Mouse (Mus musculus) midbrain, embryonic 14.5 days (tissue): Measurements from ENCODE around the gene Clgn. TPM values are rescaled to one million over a fixed set of nuclear protein-coding genes. Genes with fewer than 3 reads are reported as not detected.

Source experiments
- ATAC-seq: fragments of 200-750 bp; cut with Nextera tagmentation; 2 replicates; pipeline ENCODE4 v1.8.0; 2017; ENCODE audit warnings: moderate number of reproducible peaks, moderate library complexity; ENCODE audit not compliant: low FRiP score, low TSS enrichment
- DNase-seq: peaks from one replicate; pipeline ENCODE4 v3.0.0-alpha.2; 2015
- H3K27ac ChIP-seq: fragments of 300-500 bp; sonication (generic); replicated peaks from 2 replicates; pipeline ENCODE4 v1.5.1; 2014; ENCODE audit warnings: mild to moderate bottlenecking, low read depth, low read length, moderate library complexity
- H3K27me3 ChIP-seq: fragments of 300-500 bp; sonication (generic); 2 replicates; pipeline ENCODE4 v1.6.1; 2014; ENCODE audit warnings: low read length, control low read depth, mixed read lengths; ENCODE audit not compliant: control insufficient read depth, insufficient read depth
- H3K36me3 ChIP-seq: fragments of 300-500 bp; sonication (generic); 2 replicates; pipeline ENCODE4 v1.6.1; 2014; ENCODE audit warnings: low read length, control low read depth; ENCODE audit not compliant: control insufficient read depth, insufficient read depth
- H3K4me1 ChIP-seq: fragments of 300-500 bp; sonication (generic); 2 replicates; pipeline ENCODE4 v1.6.1; 2014; ENCODE audit warnings: mild to moderate bottlenecking, antibody characterized with exemption, low read length, control low read depth; ENCODE audit not compliant: control insufficient read depth, insufficient read depth
- H3K4me2 ChIP-seq: fragments of 300-500 bp; sonication (generic); 2 replicates; pipeline ENCODE4 v1.6.1; 2014; ENCODE audit warnings: mild to moderate bottlenecking, low read length, moderate library complexity
- H3K4me3 ChIP-seq: fragments of 300-500 bp; sonication (generic); replicated peaks from 2 replicates; pipeline ENCODE4 v1.5.1; 2014; ENCODE audit warnings: low read depth, low read length
- H3K9ac ChIP-seq: fragments of 300-500 bp; sonication (generic); replicated peaks from 2 replicates; pipeline ENCODE4 v1.6.1; 2014; ENCODE audit warnings: mild to moderate bottlenecking, low read length, moderate library complexity
- H3K9me3 ChIP-seq: fragments of 300-500 bp; sonication (generic); 2 replicates; pipeline ENCODE4 v1.6.1; 2016; ENCODE audit warnings: low read length, control low read depth, mixed read lengths; ENCODE audit not compliant: control insufficient read depth
- WGBS: fragments of 180-500 bp; shearing (Covaris S2); extraction: QIAGEN DNeasy Blood & Tissue Kit; methylation state at CpG from one replicate; pipeline ENCODE4 v1.1.7; 2014; 5-methylcytosine and 5-hydroxymethylcytosine counted together
- polyA plus RNA-seq: library from polyadenylated mRNA; unstranded; fragments of >200 nt; fragmentation: Nextera tagmentation; extraction: Ambion mirVana; gene quantifications from 2 replicates; pipeline ENCODE4 v1.2.1, GENCODE M21; 2014

Gene Clgn
- polyA plus RNA-seq, 1 experiment from 2014 or later, result 10.2 TPM

DNA sequence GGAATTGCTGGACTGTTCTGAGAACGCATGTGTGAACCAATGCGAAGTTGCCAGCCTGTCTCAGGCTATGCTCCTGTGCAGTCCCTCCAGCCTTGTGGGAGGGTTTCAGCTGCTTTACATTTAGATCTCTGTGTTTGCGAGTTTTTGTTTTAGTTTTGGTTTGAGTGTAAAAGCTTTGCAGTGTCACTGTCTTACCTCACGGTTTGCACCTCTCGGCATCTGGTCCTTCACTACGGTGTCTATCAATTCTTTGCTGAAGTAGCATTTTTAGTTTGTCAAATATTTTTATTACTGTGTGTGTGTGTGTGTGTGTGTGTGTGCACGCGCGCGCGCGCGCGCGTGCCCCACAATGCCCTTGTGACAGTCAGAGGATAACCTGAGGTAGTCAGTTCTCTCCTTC, 27.2 kb downstream of the Clgn start:
- Histone ChIP-seq H3K4me3 (no peak overlapping the region), H3K9ac (no peak overlapping the region), H3K4me1 (no peaks in the 10 kb centered on the region), H3K4me2 (no peak overlapping the region), H3K36me3 (no peaks in the 10 kb centered on the region), H3K27ac (no peak overlapping the region), H3K9me3 (no peaks in the 10 kb centered on the region), H3K27me3 (no peaks in the 10 kb centered on the region)
- ATAC-seq, result no peak
- DNase-seq, result no peak
- WGBS, result 97% methylated on average over 15 of the region's 15 CpGs

DNA sequence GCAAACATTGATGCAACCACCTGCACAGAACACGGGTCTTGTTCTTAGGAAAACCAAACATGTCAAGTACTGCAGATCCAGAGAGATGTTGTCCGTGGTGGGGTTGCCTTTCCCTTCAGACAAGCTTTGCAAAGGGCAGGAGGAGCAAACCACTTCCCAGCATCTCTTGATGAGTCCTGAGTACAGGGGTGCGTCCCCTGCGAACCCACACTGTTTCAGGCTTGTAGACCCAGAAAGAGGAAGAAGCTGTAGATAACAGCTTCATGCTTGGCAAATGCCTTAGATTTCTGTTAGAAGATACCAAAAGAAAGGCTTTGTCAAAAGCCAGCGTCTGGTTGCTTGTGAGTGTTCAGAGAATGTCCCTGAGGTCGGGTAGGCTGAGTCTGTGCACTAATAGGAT, 28.3 kb downstream of the Clgn start:
- H3K27me3 ChIP-seq, result no peaks in the 10 kb centered on the region
- H3K9me3 ChIP-seq, result no peaks in the 10 kb centered on the region
- WGBS, result 86% methylated on average over 6 of the region's 6 CpGs
- no peak overlapping the region for H3K4me3 ChIP-seq
- no peaks in the 10 kb centered on the region for H3K4me1 ChIP-seq
- H3K9ac ChIP-seq, result no peak overlapping the region
- no peak overlapping the region for H3K27ac ChIP-seq
- ATAC-seq (no peak), DNase-seq (no peak)
- H3K36me3 ChIP-seq, result no peaks in the 10 kb centered on the region
- no peak overlapping the region for H3K4me2 ChIP-seq

DNA sequence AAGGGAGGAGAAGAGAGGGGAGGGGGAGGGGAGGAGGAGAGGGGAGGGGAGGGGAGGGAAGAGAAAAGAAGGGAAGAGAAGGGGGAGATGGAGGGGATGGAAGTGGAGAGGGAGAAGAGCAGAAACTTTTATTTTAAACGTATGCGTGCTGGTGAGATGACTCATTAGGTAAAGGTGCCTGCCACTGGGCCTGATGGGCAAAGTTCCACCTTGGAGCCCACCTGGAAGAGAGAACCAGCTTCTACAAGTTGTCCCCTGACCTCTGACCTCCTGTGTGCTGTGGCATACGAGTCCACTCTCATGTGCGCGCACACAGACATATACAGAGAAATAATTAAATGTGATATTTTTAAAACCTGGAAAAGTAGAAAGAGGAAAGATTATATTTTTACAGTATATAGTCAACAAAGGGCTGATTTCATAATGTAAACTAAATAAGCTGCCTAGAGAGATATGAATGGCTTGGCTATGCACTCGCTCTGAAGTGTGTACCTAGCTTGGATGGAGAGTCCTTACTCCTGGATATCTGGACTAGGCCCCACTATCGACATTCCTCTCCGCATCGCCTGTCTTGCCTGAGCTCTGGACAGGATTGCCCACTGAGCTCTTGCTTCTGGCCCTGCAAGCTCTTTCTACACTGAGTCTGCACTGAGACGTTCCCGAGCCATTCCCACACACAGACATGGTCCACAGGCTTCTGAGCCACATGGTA, 29.3 kb downstream of the Clgn start:
- Histone ChIP-seq H3K4me3 (no peak overlapping the region), H3K4me2 (no peak overlapping the region), H3K4me1 (no peaks in the 10 kb centered on the region), H3K9me3 (no peaks in the 10 kb centered on the region), H3K27me3 (no peaks in the 10 kb centered on the region), H3K27ac (no peak overlapping the region), H3K9ac (no peak overlapping the region), H3K36me3 (no peaks in the 10 kb centered on the region)
- DNase-seq (no peak), ATAC-seq (no peak)
- 96% methylated on average over 11 of the region's 11 CpGs for WGBS

- no peaks in the 10 kb centered on the region for H3K36me3 ChIP-seq
- no peaks in the 10 kb centered on the region for H3K27me3 ChIP-seq
- H3K4me3 ChIP-seq, result no peak overlapping the region
- no peak overlapping the region for H3K9ac ChIP-seq
- no peaks in the 10 kb centered on the region for H3K4me1 ChIP-seq
- ATAC-seq (no peak), DNase-seq (no peak)
- WGBS, result 100% methylated on average over 1 of the region's 1 CpGs
- no peak overlapping the region for H3K27ac ChIP-seq
- H3K9me3 ChIP-seq, result no peaks in the 10 kb centered on the region
- H3K4me2 ChIP-seq, result no peak overlapping the region
These were observed 31.7 kb downstream of the Clgn start for GRCm38 (mm10) chr8:83421354-83421753.

- WGBS, result 69% methylated on average over 13 of the region's 13 CpGs
- no peaks in the 10 kb centered on the region for H3K4me1 ChIP-seq
These were observed 33.6 kb downstream of the Clgn start for GRCm38 (mm10) chr8:83423032-83423825.

GRCm38 (mm10) chr8:83425202-83425601, 35.5 kb downstream of the Clgn start:
- Histone ChIP-seq H3K9ac (no peak overlapping the region), H3K27ac (no peak overlapping the region), H3K9me3 (no peaks in the 10 kb centered on the region), H3K4me2 (no peak overlapping the region), H3K27me3 (no peaks in the 10 kb centered on the region), H3K4me1 (no peaks in the 10 kb centered on the region), H3K36me3 (no peaks in the 10 kb centered on the region), H3K4me3 (no peak overlapping the region)
- 97% methylated on average over 6 of the region's 6 CpGs for WGBS
- no peak for DNase-seq
- ATAC-seq, result no peak

More at GRCm38 (mm10) chr8:83423032-83423825, 33.6 kb downstream of the Clgn start:
- ATAC-seq, result no peak
- Histone ChIP-seq H3K4me3 (no peak overlapping the region), H3K4me2 (no peak overlapping the region), H3K9me3 (no peaks in the 10 kb centered on the region), H3K9ac (no peak overlapping the region), H3K36me3 (no peaks in the 10 kb centered on the region), H3K27me3 (no peaks in the 10 kb centered on the region), H3K27ac (no peak overlapping the region)
- DNase-seq, result no peak

- Histone ChIP-seq H3K9ac (no peak overlapping the region), H3K4me2 (no peak overlapping the region), H3K4me3 (no peak overlapping the region), H3K27me3 (no peaks in the 10 kb centered on the region), H3K27ac (no peak overlapping the region), H3K4me1 (no peaks in the 10 kb centered on the region), H3K36me3 (no peaks in the 10 kb centered on the region), H3K9me3 (no peaks in the 10 kb centered on the region)
- WGBS, result 76% methylated on average over 11 of the region's 11 CpGs
- DNase-seq (no peak), ATAC-seq (no peak)
These were observed 36.6 kb downstream of the Clgn start for GRCm38 (mm10) chr8:83426104-83426759.

DNA sequence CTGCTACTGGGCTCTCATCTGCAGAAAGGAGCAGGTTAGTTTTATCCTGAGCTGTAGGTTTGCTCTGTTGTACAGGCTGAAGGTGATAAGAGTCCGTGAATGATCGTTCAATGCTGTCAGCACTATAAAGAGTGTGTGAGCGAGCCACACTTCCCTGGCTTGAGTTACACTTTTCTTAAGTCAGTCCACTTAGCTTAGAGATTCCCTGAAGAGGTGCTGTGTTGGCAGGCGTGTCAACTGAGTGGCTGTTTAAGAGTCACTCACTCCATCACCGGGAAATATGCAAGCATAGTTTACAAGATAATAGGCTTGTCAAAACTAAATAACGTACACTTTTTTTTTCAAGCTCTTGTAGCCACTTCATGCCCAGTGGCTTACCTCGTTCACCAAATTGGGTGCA, 37.3 kb downstream of the Clgn start:
- 88% methylated on average over 7 of the region's 7 CpGs for WGBS
- H3K27me3 ChIP-seq, result no peaks in the 10 kb centered on the region
- H3K4me2 ChIP-seq, result no peak overlapping the region
- H3K36me3 ChIP-seq, result no peaks in the 10 kb centered on the region
- no peak overlapping the region for H3K4me3 ChIP-seq
- H3K27ac ChIP-seq, result no peak overlapping the region
- no peak for ATAC-seq
- H3K4me1 ChIP-seq, result no peaks in the 10 kb centered on the region
- no peaks in the 10 kb centered on the region for H3K9me3 ChIP-seq
- no peak overlapping the region for H3K9ac ChIP-seq
- no peak for DNase-seq
